Mouse (Mus musculus) lung, postnatal 0 days (tissue): ENCODE measurements at regions not wholly inside any gene's neighbourhood (a gene's known extent, or its start where the extent isn't known, plus 50 kb on each side); places are given as distances from the start of the nearest gene placed in this dataset.

Experiments used
- CTCF ChIP-seq: IDR thresholded peaks from 2 replicates; pipeline ENCODE4 v1.5.1; 2016; ENCODE audit warnings: antibody characterized with exemption, mild to moderate bottlenecking
- EP300 ChIP-seq: IDR thresholded peaks from 2 replicates; pipeline ENCODE4 v1.6.1; 2016; ENCODE audit warnings: antibody characterized with exemption, mild to moderate bottlenecking, control low read depth

GRCm38 (mm10) chr17:79180277-79181130 is 128.8 kb downstream of the Qpct start:
- 0 out of 2 replicates have a peak, but pooled peaks have one; percentile 24 for TF ChIP-seq EP300
- TF ChIP-seq CTCF = no peak
